Mouse (Mus musculus) liver (tissue): ENCODE measurements around the gene Mobp.

ENCODE experiments used
- DNase-seq: peaks from one replicate; pipeline ENCODE4 v3.0.0-alpha.2; 2020; ENCODE audit warnings: mixed read lengths

Mobp gene

GRCm38 (mm10) chr9:120135454-120135853 lies 14.1 kb upstream of the Mobp start:
- DNase-seq: no peak

GRCm38 (mm10) chr9:120140652-120141051 lies 8.9 kb upstream of the Mobp start:
- peak; percentile 82 for DNase-seq

- no peak for DNase-seq
These were observed 5.0 kb upstream of the Mobp start for GRCm38 (mm10) chr9:120144474-120144873.

DNA sequence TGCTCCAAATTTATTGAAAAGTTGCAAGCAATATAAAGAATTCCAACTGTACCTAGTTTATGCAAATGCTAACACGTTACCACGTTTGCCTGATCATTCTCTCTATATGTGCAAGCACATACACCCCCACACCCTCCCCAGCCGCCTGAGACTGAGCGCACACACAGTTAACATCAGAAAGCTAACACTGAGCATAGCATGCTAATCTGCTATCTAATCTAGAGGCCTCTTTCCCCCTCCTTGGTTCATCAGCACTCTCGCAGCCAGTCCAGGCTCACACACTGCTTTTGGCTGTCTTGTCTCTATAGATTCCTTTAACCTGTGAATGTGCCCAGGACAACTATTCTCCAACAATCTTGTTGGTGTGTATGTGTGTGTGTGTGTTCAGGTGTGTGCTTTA lies 1.6 kb downstream of the Mobp start:
- no peak for DNase-seq

- no peak for DNase-seq
These were observed 2.4 kb downstream of the Mobp start for GRCm38 (mm10) chr9:120151906-120152399.

DNA sequence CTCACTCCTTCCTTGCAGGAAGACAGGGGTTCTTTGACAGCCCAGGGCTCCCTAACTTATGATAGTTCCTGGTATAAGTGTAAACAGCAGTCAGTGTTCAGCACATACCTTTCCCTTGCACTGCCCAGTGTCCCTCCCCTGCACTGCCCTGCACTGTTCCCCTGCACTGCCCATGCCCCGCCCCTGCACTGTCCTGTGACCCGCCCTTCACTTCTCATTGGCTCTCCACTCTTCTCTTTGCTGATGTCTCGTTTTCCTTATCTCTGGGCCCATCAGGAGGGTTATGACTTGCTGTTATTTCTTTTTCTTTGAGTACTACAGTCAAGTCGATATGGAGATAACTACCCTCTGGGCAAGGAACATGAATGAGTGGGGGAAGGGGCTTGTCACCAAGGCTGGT lies 8.5 kb downstream of the Mobp start:
- peak; percentile 43 for DNase-seq

DNA sequence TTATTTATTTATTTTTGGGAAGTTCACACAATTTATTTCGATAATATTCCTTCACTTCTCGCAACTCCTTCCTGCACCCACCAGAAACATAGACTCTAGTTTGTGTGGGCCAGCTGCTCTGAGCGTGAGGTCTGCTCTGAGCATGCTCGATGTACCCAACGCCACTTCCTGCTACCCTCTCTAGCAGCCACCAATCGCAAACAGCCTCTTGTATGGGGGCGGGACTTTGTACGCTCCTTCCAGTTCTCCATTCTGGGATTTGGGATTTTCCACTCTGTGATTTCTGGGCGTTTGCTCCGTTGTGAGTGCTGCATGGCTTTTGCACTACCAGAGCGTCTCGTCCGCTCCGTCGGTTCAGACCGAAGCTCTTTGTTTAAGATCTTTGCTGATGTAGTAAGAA lies 14.4 kb downstream of the Mobp start:
- no peak for DNase-seq

- DNase-seq: no peak
These were observed 18.3 kb downstream of the Mobp start for GRCm38 (mm10) chr9:120167826-120168225.

DNA sequence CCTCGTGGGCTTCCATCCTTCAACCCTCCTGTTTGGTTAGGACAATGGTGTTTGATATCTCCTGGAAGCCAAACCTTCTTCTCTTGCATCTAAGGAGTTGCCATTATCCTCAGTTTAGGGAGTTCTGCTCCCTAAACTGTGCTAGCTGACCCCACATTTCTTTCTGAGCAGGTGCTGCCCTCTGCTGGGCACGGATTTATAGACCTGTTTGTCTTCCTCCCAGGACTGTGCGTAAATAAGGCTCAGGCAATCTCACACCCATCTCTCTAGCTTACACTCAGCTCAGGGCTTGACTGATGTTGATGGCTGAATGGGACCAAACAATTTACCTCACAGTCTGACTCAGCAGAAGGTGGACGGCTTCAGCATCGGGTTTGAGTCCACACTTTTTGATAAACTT lies 21.8 kb downstream of the Mobp start:
- peak; percentile 73 for DNase-seq

GRCm38 (mm10) chr9:120174436-120175137 lies 25.1 kb downstream of the Mobp start:
- DNase-seq: no peak

GRCm38 (mm10) chr9:120178813-120179212 lies 29.3 kb downstream of the Mobp start:
- no peak for DNase-seq

DNA sequence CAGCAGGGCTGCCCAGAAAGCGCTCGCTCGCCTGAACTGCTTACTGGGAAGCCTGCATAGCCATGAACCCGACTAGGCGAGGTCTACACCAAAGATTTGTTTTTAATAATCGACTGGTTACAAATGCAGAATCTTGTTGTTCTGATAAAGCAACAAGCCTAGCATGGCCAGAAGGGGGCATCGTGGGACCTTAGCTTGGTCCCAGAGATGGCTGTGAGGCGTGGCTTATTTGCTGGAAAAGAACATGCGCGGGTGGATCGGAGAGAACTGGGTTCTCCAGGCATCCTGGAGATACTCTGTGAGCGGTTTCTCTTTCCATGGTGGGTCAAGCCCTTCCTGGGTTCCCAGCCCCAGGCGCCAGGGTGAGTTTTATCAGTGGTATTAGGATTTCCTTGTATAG lies 35.0 kb downstream of the Mobp start:
- peak; percentile 29 for DNase-seq

DNA sequence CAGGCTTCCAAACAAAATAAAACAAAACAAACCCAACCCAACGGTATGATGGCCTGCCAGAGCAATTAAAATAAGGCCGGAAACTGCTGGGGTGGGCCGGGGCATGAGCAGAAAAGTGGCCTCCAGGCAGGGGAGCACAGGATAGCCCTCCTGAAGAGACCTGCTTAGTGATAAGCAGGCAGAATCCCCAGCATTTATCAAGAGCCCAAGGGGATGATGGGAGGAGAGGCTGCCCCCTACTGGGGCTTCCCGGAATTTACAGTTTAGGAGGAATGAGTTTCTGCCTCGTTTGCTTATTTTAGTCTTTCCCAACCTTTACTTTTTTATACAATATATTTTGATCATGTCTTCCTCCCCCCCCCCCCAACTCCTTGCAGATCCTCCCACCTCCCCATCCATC lies 37.3 kb downstream of the Mobp start:
- DNase-seq: no peak

DNA sequence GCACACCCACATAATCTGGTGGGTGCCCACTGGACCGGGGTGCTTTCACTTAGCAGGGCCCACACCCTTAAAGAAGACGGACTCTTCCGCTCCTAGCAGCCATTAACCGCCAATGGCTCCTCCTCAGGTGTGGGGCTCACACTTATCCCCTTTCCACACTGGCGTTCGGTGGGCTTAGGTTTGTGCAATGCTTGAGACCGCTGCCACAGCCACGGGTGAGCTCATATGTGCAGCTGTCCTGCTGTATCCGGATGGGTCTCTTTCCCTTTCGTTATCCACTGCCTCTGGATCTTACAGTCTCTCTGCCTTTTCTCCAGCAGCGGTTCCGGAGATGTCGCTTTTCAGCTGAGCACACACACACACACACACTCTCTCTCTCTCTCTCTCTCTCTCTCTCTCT lies 41.4 kb downstream of the Mobp start:
- DNase-seq: no peak

DNA sequence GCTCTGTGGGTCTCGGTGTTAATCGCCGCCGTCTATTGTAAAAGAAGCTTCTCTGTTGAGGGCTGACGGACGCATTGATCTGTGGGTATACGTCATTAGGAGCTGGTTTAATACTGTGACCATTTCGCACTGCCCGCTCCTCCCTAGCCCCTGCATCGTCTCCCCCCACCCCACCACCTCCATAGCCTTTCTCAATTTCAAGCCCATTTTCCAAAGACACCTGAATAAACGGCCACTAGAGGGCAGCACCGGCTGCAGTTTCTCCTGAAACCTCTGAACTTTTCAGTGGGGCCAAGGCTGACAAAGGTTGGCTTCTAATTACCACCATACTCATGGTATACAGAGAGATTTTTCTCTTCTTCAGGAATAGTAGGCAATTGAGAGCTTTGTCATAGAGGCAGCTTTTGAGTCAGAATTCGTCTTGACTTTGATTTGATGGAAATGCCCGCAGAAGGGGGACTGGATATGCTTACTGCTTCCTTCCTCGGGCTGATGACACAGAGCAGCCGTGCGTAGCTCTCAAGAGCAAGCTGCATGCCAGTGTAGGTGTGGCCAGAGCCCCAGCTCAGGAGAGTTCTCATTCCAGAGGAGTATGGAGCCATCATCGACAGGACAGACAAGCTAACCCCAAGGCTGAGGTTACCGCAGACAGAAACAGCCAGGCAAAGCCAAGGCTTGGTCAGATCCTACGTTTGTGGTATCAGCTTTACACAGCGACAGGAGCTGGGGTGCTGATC lies 42.0 kb downstream of the Mobp start:
- DNase-seq: peak; percentile 79

DNA sequence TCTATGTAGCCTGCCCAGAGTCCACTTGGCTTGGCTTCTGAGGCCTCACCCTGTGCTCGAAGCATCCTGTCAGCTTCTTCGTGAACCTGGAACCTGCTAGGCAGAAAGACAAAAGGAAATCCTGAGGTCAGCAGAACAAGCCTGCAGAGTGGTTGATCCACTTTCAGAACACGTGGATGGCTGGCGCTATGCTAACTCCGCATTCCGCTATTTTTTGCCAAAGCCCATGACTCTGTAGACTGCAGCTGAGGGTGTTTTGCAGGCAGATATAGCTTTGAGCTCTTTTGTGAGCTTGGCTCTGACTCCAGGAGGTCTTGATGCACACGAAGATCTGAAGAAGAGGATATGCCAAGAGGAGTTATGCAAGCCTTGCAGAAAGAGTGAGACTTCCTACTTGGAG lies 43.2 kb downstream of the Mobp start:
- no peak for DNase-seq

DNA sequence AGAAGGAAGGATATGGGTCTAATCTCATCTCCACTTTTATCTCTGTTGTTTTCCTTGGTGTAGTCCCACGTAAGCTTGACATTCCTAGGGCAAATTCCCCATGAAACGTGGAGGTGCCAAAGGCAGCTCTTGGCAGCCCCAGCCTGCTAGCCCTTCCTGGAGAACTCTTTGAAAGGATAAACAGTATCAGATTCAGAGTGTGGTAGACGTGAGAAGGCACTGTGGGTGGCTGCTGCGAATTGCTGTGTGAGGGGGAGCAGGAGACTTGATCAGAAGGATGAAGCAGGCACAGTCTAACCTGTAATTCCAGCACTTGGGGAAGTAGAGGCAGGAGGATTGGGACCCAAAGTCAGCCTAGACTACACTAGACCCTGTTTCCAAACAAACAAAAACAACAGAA lies 51.4 kb downstream of the Mobp start:
- DNase-seq: no peak

- DNase-seq: no peak
These were observed 52.2 kb downstream of the Mobp start for GRCm38 (mm10) chr9:120201743-120202142.

DNA sequence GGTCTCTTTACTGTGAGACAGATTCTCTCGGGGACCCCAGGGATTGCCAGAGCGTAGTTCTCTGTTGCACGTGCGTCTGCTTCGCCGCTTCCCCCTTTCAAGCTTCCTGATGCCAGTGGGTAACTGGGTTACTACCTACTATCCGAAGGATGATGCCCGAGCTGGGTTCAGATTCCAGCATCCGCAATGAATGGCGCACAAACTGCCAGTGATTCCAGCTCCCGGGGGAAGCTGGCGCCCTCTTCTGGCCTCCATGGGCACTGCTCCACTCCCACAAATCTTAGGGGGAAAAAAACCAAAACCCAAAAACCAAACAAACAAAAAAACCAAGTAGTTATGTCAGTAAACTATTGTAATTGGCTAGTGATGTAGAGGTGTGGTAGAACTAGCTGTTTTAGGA lies 53.2 kb downstream of the Mobp start:
- no peak for DNase-seq

DNA sequence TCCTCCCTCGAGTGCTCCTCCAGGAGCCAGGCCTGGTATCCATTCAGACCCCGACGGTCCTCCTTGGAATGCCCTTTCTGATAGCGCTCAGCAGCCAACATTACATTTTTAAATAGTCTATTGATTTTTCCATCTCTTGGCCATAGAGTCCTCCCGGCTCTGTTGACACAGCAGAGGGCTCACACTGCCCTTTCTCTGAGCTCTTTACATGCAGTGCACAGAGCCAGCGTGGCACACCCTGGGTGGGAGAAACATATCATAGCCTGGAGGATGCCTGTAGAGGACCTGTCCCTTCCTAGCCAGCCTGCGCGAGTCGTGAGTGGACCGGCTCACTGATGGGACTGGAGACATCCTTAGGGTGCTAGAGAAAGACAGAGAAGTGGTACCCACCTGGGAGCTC lies 54.4 kb downstream of the Mobp start:
- DNase-seq: no peak

DNA sequence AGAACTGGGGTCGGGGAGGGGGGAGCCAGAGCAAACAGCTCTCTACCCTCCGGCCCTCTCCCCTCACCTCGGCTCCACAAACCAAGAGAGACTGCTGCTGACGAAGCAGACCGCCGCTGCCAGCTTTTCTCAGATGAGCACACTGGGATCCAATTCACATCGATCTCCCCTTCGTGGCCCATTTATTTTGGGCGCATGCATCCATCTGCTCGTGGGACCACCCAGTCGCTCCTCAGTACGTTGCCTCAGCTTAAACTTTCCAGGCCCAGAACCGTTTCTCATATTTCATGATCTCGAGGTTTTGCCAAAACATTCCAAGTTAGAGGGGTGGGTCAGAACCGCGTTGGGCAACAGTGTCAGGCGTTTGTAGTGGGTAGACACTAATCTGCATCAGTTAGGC lies 57.4 kb downstream of the Mobp start:
- DNase-seq: no peak

DNA sequence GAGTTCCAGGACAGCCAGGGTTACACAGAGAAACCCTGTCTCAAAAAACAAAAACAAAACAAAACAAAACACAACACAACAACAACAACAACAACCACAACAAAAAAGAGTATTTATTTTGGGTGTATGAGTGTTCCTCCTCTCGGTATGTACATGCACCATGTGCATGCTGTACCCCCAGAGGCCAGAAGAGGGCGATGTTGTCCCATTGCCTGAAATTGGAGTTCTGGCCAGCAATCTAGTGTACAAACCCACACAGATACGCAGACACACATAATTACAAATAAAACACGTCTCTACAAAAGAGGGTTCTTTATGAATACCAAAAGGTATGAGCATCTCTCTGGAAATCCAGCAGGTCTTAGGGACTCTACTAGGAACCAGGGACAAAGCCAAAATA lies 60.6 kb downstream of the Mobp start:
- DNase-seq: peak; percentile 22

- DNase-seq: no peak
These were observed 61.4 kb downstream of the Mobp start for GRCm38 (mm10) chr9:120210865-120211264.

GRCm38 (mm10) chr9:120212936-120213335 lies 63.4 kb downstream of the Mobp start:
- no peak for DNase-seq
